Mouse (Mus musculus) cerebellum, adult 9-11 months (tissue): ENCODE data around the gene Camta1.

ENCODE experiments used
- DNase-seq: peaks from one replicate; pipeline ENCODE4 v3.0.0; 2022

The Camta1 gene

DNA sequence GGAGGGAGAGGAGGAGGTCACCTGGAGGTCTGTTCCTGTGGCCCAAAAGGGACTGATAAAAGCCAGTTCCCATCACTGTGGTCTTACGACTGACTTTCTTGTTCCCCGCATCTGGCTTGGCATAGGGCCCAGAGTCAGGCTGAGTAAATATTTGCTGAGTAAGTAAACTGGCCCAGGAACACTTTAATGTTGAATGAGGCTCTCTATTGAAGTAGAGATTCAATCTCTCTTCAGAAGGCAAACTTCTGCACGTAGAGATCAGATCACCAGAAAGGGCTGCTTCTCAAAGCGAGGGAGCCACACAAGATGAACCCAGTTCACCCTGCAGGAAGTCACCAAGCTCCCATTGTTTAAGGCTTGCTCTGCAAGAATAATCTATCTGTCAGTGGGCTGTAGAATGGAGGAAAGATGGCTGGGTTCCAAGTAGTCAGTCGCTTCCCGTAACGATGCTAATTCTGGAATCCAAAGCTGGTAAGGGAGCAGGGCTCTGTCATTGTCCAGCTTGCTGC lies 681.2 kb downstream of the Camta1 start:
- no peak for DNase-seq

DNA sequence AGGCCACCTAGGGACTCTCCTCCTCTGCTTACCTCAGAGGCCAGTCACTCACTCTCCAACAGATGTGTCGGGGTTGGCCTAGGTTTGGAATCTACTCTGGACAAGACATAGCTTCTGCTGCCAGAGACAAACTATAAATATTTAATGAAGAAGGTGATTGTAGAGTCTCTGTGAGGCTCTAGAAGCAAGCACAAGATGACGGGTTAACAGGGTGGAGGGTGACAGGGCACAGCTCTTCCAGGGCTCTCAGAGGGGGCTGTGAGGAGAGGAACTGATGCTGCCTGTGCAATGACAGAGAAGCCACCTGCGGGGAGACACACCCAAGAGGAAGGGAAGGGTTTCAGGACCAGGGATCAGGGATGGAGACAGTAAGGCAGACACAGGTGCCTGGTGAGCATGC lies 682.0 kb downstream of the Camta1 start:
- no peak for DNase-seq

DNA sequence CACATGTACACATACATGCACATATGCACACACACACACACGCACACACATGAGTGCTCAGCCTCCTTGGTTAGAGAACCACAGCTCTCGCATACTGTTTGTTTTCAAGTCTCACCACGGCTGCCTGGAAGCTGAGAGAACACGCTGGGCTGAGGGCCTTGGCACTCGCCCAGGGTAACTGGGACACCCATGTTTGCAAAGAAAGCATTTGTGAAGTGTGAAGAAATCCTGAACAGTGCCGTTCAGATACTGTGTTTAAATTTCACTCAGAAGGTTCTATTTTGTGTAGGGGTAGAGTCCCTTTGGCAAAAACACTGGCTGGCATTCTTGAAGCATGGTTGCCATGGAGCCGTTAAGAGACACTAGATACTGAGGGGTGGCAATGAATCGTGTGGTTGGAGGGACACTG lies 682.7 kb downstream of the Camta1 start:
- peak; percentile 35 for DNase-seq

DNA sequence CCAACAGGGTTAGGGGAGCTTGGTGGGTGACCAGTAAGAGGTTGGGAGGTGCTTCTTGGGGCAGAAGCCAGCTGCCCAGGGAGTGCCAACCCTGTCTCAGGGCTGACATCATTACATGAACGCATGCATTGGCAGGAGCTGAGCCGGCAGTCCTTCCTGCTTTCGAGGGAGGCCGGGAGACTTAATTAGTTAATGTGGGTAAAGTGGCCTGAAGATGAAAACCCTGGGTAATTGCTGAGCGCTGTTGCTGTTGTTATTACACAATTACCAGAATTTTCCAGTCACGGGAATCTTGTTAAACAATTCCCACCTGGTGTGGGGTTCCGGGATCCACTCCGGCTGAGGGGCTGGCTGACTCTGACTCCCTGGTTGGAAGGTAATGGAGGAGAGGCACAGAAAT lies 689.1 kb downstream of the Camta1 start:
- DNase-seq, result no peak

DNA sequence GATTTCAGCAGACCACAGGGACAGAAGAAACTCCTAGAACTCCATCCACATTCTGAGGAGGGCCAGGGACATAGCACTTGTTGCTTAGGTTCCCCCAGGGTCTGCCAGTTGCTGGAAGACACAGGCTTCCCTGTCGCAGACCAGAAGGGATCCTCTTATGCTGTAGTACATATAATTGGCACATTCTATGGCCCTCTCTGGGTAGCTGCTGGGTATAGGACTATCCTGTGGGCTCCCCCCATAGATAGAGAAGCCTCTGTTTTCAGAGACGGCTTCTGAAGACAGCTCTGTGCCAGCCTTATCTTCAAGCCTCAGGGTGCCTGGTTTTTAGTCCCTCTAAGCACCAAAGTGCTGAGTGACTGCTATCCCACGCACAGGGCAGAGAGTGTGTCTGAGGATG lies 690.6 kb downstream of the Camta1 start:
- DNase-seq, result no peak

DNA sequence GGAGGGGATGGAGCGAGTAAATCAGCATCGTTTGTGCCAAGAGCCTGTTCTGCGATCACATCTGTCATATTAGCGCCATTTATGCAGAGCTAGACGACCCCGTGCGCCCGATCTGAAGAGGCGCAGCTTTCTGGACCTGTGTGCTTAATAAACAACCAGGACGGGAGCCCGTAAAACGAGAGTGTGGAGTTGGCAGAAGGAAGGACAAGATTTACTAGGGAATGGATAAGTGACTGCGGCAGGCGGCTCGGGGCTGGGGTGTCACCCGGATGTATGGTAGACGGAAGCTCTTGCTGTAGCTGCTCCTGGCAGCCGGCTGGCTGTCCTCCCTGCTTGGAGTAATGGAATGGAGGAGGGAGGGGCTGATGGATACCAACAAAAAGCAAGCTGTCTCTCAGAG lies 691.0 kb downstream of the Camta1 start:
- DNase-seq, result no peak

DNA sequence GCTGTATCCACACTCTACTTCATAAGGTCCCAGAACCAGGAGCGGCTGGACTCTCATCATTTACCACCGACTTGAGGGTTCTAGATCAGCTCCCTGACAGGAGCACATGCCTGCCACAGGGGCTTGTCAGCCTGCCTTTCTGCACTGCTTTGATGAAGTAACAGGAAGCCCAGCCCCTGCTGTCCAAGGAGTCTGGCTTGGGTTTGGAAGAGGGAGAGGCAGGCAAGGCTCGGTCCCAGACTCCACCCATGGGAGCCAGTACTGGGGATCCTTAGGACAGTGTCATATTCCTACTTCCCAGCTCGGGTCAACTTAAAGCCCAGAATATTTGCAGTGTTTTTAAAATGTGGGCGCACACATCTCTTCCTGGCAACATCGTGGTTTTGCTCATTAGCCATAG lies 694.7 kb downstream of the Camta1 start:
- DNase-seq, result no peak

DNA sequence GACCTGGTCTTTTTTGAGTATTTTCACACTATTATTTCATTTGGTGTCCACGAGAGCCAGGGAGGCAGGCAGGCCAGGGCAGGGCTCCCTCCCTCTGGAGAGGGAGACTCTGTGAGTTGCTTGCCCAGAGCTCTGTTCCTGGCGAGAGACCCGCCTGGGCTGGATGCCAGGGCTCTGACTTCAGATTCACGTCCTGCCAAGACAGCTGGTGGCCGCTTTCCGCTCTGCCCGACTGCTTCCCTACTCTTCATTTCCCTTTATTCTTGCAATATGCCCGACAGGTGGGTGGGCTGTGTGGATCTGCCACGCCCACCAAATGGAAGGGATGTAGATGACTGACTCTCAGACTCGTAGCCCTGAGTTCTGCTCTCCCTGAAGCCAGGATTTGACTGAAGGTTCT lies 696.1 kb downstream of the Camta1 start:
- peak; percentile 97 for DNase-seq

DNA sequence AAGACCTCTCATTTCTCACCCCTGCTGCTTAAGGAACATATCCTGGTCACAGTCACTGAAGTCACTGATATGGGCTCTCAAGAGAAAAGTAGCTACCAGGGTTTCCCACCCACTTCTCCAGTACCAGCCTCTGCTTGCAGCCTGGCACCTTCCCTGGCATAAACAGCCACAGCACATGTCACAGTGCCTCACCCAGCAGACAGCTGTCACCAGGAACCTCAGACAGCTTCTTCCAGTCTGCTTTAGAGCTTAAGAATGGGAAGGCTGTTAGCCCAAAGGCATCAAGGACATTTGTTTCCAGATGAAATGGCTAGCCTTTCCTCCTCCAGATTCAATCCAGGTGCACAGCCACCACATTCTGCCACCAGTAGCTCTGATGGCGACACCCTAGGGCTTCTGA lies 697.4 kb downstream of the Camta1 start:
- no peak for DNase-seq

DNA sequence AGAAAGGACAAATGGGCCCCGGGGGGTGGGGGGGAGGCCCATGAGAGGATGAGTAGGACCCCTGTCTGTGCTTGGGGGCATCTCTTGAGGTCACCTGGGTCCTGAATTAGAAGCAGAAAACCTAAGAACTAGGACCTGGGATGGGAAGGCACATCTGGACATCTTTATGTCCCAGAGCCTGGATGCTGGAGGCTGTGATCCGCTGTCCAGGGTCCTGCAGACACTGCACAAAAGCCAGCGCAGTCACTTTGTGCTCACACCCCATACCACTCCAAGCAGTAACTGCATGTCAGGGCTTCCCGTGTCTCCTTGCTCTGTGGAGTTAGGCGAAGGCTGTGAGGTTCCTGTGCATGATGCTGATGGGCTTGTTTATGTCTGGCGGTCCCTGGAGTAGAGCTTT lies 699.8 kb downstream of the Camta1 start:
- DNase-seq, result no peak

DNA sequence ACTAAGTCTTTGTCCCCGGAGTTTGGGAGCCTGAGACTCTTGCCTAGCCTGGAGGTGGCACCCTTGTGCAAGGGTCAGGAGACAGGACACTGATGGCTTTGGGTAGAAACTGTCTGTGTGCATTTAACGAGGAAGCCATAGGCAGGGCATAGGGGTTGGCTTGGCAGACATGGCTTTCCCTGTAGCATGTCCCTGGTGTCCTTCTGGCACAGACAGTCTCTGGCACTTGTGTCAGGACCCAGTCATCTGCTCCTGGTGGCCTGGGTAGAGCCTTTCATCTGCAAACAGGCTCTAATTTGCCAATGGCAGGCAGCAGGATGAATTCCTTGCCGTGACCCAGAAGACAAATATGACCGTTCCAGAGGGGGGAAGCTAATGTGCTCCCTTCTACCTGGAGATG lies 700.7 kb downstream of the Camta1 start:
- no peak for DNase-seq

DNA sequence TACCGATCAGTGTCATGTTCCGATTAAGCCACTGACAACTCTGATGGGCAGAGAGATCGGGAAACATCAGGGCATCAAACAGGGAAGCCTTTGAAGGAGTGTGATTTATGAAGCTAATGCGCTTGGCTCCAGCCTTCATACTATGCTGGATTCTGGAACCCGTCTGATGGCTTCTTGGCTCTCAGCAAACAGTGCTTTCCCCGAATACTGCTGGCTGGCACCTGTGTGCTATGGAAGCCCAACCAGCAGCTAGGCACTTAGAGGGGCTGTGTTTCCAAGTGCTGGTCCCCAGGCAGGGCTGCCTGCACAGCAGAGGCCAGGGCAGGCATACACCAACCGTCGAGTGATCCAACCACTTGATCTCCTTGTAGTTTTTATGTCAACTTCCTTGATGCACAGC lies 701.2 kb downstream of the Camta1 start:
- no peak for DNase-seq

DNA sequence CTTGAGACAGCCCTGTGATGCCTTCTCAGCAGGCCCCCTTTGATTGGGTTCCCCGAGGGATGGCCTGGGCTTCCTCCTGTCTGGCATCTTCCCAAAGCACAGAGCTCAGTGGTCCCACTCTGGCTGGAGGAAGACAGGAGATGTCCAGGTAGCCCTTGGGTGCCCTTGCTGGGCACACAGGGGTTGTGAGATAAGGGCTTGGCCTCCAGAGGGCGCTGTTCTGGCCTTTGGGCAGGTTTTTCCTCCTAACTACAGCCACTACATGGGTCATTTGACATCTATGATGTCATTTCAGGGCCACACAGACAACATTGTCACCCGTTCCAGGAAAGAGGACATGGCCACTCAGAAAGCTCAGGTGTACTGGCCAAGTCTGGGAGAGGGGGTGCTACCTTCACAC lies 703.4 kb downstream of the Camta1 start:
- no peak for DNase-seq

DNA sequence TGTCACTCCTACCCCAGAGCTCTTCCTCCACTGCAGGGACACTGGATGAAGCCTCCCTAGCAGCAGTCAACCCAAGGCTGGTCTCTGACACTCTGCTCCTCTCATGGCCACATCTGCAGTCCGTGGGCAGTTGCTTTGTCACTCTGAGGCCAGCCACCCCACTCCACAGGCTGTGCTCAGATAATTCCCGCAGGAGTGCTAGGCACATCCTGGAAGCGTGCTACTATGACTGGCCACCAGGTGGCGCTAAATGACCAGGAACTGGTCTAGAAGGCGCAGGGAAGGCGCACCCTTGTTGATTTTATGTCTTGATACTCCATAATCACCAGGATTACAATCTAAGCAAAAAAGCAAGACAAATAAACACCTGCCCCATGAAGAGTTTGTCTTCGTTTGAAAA lies 704.8 kb downstream of the Camta1 start:
- peak; percentile 83 for DNase-seq

DNA sequence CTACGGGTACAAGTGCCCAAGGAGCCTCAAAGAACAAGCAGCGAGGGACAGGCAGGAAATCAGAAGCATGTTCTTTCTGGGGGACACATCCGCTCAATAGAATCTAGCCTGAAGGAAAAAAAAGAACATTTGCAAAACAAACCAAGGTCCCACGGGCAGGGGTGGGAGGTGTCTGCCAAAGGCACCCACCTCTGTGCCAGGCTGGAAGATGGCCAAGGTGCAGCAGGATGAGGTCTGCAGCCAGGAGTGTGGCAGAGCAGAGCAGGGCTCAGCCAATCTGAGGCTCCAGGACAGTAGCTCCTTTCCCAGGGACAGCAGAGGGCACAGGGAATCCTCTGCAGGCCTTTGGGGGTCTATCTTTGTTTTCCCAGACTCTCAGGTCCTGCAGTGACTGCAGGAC lies 706.1 kb downstream of the Camta1 start:
- no peak for DNase-seq

DNA sequence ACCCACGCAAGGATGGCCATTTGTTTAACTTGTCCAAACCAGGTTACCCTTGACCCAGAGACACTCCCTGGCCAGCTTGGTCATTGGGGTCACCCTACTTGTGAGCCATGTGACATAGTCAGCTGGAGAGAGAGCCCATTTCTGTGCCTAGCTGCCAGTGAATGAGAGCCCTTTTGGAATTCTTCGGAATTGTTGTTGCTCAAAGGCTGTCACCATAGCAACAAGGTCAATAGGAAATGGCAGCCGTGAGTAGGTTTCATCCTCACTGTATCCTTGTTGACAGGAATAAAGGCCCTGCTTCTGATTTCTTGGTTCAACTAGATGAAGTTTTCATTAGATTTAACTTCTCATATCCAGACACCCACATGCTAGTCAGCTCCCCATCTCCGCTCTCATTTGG lies 707.4 kb downstream of the Camta1 start:
- no peak for DNase-seq

DNA sequence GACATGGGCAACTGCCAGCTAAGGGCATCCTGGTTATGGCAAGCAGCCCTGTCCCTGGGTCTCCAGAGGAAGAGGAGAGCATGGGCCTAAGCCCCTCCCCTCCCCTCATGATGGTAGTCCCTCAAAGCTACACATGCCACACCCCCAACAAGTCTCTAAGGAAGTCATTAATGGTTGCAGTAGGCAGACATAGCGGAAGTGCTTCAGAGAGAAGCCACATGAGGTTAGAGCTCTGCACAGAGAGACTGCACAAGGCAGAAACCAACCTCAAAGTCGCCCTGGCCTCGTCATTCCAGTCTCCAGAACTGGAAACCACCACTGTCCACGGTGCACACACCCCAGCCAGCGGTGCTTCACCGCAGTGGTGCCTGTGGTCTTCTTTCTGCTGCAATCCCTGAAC lies 709.7 kb downstream of the Camta1 start:
- no peak for DNase-seq

DNA sequence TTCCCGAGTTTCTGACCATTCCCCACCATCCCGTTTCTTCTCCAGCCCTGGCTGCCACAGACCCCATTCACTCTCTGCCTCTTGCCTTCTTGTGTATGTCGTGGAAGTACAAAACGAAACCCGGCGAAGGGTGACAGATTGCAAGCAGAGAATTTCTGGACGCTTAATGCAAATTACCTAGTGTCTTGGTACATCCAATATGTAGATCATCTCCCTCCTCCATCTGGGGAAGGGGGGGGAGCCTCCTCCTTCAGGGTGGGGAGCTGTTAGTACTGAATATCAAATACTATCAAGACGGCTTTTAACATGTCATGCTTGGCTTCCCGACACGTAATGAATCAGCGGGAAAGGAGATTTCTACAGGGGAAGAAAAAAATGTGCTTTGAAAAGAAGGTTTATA lies 710.8 kb downstream of the Camta1 start:
- no peak for DNase-seq

DNA sequence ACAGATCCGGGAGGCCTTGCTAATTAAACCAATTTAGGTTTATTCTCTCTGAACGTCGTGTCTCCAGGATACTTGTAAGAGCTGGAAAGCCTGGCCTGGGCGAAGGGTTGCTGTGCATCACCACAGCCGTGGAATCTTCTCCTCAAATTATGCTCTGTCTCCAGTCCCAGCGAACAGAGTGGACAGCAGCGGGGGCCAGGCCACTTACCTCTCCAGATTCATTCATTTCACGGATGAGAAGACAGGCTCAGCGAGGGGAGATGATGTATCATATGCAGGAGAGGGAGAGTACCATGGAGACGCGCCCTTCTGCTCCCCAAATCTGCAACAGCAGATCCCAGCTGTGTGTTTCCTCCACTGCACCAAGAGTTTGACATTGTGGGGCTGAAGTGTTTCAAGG lies 711.6 kb downstream of the Camta1 start:
- no peak for DNase-seq

DNA sequence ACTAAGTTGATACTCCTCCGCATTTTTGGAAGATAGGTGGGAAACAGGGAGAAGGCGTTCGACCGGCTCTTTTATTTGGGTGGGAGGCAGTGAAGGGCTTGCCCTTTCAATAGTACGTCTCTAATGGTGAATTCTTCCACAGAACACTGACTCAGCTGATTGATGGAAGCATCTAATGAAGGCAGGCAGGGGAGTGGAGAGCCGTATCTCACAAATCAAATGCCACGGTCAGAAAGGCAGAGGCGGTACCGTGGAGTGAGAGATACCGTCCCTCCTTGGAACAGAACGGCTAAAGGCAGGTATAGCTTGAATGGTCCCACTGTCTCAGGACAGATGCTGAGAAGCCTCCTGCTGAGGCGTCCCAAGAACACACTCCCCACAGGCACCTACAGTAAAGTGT lies 714.1 kb downstream of the Camta1 start:
- DNase-seq, result no peak

DNA sequence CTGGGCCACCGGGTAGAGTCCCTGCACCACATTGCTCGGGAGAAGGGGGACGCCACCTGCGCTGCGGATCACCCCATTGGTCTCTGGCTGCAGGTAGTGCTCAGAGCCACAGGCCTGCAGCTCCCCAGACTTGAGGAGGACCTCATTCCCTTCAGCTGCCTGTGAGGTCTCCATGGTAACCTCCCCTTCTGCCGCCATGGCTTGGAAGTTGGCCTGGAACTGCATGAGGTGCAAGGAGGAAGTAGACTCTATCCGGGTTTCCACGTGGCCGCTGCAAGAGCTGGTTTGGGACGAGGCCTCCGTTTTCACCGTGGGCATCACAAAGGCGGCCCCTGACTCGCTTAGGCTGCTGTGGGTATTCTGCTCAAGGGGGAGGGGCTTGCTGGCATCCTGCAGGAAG lies 717.6 kb downstream of the Camta1 start:
- peak; percentile 32 for DNase-seq

DNA sequence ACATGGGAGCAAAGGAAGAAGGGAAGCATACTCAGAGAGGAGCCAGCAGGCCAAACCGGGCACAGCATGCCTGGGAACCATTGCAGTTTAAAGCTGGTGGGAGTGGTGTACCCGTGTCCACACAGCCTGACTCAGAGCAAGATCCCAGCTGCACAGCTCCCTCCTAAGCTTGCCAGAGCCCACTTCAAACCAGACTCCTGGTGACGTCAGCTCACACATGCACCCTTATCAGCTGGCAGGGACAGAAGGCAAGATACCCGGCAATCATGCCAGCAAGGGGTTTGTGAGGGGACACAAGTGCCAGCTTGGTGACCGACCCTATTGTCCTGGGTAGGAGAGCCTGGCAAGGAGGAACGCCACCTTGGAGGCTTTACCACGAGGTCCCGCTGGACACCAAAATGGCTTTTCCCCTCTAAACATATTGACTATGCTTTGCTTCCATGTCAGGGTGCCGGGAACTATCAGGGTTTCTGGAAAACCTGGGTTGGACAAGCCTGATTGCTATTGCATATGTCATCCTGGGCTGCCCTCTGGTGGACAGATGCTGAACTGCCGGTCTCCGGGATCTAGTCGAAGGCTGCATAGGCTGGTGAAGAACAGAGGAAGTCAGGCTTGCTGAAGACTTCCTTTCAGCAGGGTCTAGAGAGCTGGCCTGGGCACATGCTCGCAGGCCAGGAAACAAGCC lies 720.3 kb downstream of the Camta1 start:
- DNase-seq, result peak; percentile 94

DNA sequence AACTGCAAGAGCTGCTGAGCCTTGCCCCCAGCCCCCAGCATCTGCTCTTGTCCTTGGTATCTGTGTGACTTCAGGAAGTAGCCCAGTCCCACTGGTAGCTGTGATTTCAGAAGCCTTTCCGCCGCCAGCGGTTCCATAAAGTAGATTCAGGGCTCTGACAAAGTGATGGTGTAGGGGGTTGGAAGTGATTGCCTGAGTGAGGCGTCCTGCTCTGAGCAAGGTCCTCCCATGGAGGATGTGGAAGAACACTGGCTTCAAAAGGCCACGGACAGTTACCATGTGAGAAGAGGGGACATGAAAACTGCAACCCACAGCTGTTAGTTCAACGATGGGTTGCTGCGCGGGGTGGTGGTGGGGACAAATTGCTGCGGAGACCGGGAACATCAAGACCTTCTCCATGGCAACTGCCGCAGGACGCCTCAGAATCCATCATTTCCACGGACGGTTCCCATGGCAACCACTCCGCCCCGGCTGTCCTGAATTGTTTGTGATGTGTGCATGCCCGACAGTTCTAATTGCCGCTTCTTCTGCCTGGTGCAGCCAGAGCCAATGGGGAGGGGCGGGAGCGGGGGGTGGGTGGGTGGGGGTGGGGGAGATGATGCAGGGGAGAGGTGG lies 721.2 kb downstream of the Camta1 start:
- peak; percentile 82 for DNase-seq

DNA sequence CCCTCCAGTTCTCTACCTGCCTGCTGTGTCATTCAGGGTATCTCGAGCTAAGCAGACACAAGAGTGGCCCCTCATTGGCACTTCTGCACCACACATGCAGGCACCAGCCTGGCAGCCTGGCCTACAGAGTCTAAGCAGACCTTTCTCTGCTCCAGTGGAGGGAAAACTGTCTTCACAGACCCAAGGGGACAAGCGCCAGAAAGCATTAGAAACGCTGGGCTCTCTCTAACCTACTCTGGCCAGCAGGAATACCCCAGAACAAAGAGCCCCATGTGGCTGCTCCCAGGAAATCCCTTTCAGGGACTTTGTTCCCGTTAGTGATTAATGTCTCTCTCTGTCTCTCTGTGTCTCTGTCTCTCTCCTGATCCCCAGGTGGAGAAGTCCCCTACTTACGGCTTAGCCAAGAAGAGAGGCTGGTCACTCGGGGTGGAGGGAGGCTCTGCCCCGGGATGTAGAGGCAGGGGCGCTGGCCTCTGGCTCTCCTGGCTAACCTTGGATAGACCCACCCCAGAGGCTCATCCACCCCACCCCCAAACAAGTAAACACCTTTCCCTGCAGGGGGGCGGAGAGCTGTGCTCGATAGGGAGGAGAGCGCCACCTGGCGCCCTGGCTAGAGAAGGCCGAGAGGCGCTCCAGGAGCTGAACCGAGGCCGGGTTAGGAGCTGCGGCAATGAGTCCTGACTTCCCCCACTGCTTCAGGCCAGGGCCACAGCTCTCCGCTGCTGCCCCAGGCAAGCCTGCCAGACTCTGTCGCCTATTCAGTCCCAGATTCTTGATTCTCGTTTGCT lies 722.4 kb downstream of the Camta1 start:
- peak; percentile 95 for DNase-seq
